Mouse (Mus musculus): ENCODE data around the gene Vav3. TPM values are rescaled to one million over a fixed set of nuclear protein-coding genes. Genes with fewer than 3 reads are reported as not detected.

Gene Vav3
- polyA plus RNA-seq, 1 experiment from 2014 or later, result 7.0 TPM

DNA sequence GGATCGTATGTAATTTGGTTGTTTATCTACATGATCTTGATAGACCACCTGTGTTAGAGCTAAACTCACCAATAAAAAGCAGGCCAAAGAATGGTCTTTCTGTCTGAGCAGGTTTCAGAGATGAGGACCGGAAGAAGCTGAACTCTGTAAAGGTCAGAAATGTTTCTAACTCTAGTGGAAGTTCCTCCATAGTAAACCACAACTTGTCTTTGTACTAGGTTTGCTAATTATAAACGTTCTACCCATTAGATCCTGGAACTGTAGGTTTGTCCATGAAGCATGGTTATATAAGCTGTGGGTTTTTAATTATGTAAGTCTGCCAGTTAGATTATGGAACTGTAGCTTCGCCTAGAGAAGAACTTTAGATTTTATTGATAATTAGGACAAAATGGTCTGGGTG is 20.3 kb downstream of the Vav3 start:
- no peak for ATAC-seq
- H3K4me1 ChIP-seq, result peaks cover 42% of the 10 kb centered on the region
- WGBS (ENCODE audit: insufficient replicate concordance), result 43% methylated on average over 4 of the region's 4 CpGs
- no peak overlapping the region for H3K27ac ChIP-seq
- no peak overlapping the region for H3K4me3 ChIP-seq
- H3K36me3 ChIP-seq, result no peaks in the 10 kb centered on the region
- H3K9ac ChIP-seq, result no peak overlapping the region
- no peaks in the 10 kb centered on the region for H3K9me3 ChIP-seq (replicated peaks)
- no peak overlapping the region for H3K4me2 ChIP-seq
- no peaks in the 10 kb centered on the region for H3K27me3 ChIP-seq (replicated peaks)

- Histone ChIP-seq H3K4me1 (peaks cover 51% of the 10 kb centered on the region), H3K4me2 (peak overlapping the region; percentile 0; the same call in 1 of the 2 replicates), H3K27ac (no peak overlapping the region), H3K36me3 (no peaks in the 10 kb centered on the region), H3K9ac (no peak overlapping the region), H3K27me3 (replicated peaks) (no peaks in the 10 kb centered on the region), H3K4me3 (no peak overlapping the region), H3K9me3 (replicated peaks) (no peaks in the 10 kb centered on the region)
- ATAC-seq, result peak; percentile 46; the same call in 1 of the 2 replicates
- WGBS (ENCODE audit: insufficient replicate concordance), result 38% methylated on average over 5 of the region's 5 CpGs
Measured at GRCm38 (mm10) chr3:109361882-109362281, 21.4 kb downstream of the Vav3 start.

GRCm38 (mm10) chr3:109362310-109362709 is 21.9 kb downstream of the Vav3 start:
- H3K9me3 ChIP-seq (replicated peaks), result no peaks in the 10 kb centered on the region
- H3K4me3 ChIP-seq, result no peak overlapping the region
- no peaks in the 10 kb centered on the region for H3K27me3 ChIP-seq (replicated peaks)
- WGBS (ENCODE audit: insufficient replicate concordance), result 19% methylated on average over 3 of the region's 3 CpGs
- H3K4me1 ChIP-seq, result peaks cover 48% of the 10 kb centered on the region
- no peaks in the 10 kb centered on the region for H3K36me3 ChIP-seq
- H3K9ac ChIP-seq, result no peak overlapping the region
- peak; percentile 65; the same call in 1 of the 2 replicates for ATAC-seq
- H3K4me2 ChIP-seq, result peak overlapping the region; percentile 0; the same call in 1 of the 2 replicates
- no peak overlapping the region for H3K27ac ChIP-seq

- no peak overlapping the region for H3K27ac ChIP-seq
- no peak for ATAC-seq
- H3K4me2 ChIP-seq, result peak overlapping the region; percentile 14; the same call in 1 of the 2 replicates
- H3K4me1 ChIP-seq, result peaks cover 48% of the 10 kb centered on the region
- H3K4me3 ChIP-seq, result no peak overlapping the region
- no peaks in the 10 kb centered on the region for H3K36me3 ChIP-seq
- H3K27me3 ChIP-seq (replicated peaks), result no peaks in the 10 kb centered on the region
- WGBS (ENCODE audit: insufficient replicate concordance), result 23% methylated on average over 5 of the region's 5 CpGs
- H3K9me3 ChIP-seq (replicated peaks), result no peaks in the 10 kb centered on the region
- H3K9ac ChIP-seq, result no peak overlapping the region
Measured at GRCm38 (mm10) chr3:109363522-109363921, 23.1 kb downstream of the Vav3 start.

- Histone ChIP-seq H3K9me3 (replicated peaks) (no peaks in the 10 kb centered on the region), H3K36me3 (no peaks in the 10 kb centered on the region), H3K27me3 (replicated peaks) (no peaks in the 10 kb centered on the region), H3K9ac (no peak overlapping the region), H3K4me1 (peaks cover 44% of the 10 kb centered on the region), H3K4me2 (no peak overlapping the region), H3K27ac (no peak overlapping the region), H3K4me3 (no peak overlapping the region)
- ATAC-seq, result no peak
- 39% methylated on average over 2 of the region's 2 CpGs for WGBS (ENCODE audit: insufficient replicate concordance)
Measured at GRCm38 (mm10) chr3:109365875-109366274, 25.4 kb downstream of the Vav3 start.

- ATAC-seq, result no peak
- 39% methylated on average over 7 of the region's 7 CpGs for WGBS (ENCODE audit: insufficient replicate concordance)
- Histone ChIP-seq H3K9me3 (replicated peaks) (no peaks in the 10 kb centered on the region), H3K4me1 (peaks cover 39% of the 10 kb centered on the region), H3K9ac (no peak overlapping the region), H3K4me3 (no peak overlapping the region), H3K4me2 (no peak overlapping the region), H3K27me3 (replicated peaks) (no peaks in the 10 kb centered on the region), H3K36me3 (no peaks in the 10 kb centered on the region), H3K27ac (no peak overlapping the region)
Measured at GRCm38 (mm10) chr3:109366411-109366851, 26.0 kb downstream of the Vav3 start.

DNA sequence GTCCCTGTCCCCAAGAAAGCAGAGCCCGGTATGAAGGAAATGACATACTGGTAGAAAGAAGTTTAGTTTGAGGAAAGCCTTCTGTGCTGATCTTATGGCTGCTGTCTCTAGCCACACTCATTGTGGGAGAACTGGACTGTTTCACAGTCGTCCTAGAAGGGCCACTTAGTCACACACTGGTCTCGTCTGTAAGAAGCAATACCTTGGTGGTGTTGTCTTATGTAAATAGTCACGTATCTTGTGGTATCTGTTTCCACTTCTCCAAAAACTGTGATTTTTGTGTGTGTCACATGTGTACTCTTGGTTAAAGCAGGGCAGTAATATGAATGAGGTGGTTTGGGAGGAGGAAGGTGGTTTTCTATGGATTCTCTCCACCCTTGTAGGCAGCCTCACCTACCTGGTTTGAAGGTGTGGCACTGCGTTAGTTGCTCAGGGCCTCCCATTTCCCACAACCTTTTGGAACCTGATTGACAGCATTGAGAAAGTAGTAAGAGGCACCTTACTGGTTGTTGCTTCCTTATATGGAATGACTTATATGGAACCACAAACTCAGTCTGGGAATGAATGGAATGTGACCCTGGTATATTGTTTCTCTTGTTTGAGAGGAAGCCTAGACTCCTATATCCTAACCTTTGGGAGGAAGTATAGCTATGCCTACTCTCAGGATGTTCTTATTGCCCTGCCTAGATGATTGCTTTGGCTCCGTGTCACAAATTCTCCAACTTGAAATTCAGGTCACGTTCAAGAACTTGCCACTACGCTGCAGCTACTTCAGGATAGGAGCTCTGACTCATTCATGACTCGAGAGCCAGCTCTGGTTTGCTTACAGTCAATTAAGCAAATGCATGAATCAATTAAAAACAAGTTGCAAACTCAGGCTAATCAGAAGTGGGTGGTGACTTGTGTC is 28.2 kb downstream of the Vav3 start:
- 57% methylated on average over 9 of the region's 9 CpGs for WGBS (ENCODE audit: insufficient replicate concordance)
- Histone ChIP-seq H3K4me3 (no peak overlapping the region), H3K4me1 (peaks cover 18% of the 10 kb centered on the region), H3K36me3 (no peaks in the 10 kb centered on the region), H3K27me3 (replicated peaks) (no peaks in the 10 kb centered on the region), H3K27ac (no peak overlapping the region), H3K9me3 (replicated peaks) (no peaks in the 10 kb centered on the region), H3K9ac (no peak overlapping the region), H3K4me2 (no peak overlapping the region)
- no peak for ATAC-seq

GRCm38 (mm10) chr3:109371576-109371975 is 31.1 kb downstream of the Vav3 start:
- no peak for ATAC-seq
- H3K9me3 ChIP-seq (replicated peaks), result no peaks in the 10 kb centered on the region
- no peak overlapping the region for H3K4me2 ChIP-seq
- H3K27me3 ChIP-seq (replicated peaks), result no peaks in the 10 kb centered on the region
- WGBS (ENCODE audit: insufficient replicate concordance), result 13% methylated on average over 1 of the region's 1 CpGs
- no peak overlapping the region for H3K4me3 ChIP-seq
- no peaks in the 10 kb centered on the region for H3K36me3 ChIP-seq
- 0 out of 2 replicates have a peak, but pooled peaks cover under 1% of the 10 kb centered on the region for H3K4me1 ChIP-seq
- no peak overlapping the region for H3K27ac ChIP-seq
- no peak overlapping the region for H3K9ac ChIP-seq

GRCm38 (mm10) chr3:109372678-109373077 is 32.2 kb downstream of the Vav3 start:
- H3K4me1 ChIP-seq, result peaks cover 10% of the 10 kb centered on the region
- H3K27ac ChIP-seq, result no peak overlapping the region
- H3K9me3 ChIP-seq (replicated peaks), result no peaks in the 10 kb centered on the region
- H3K36me3 ChIP-seq, result no peaks in the 10 kb centered on the region
- no peaks in the 10 kb centered on the region for H3K27me3 ChIP-seq (replicated peaks)
- WGBS (ENCODE audit: insufficient replicate concordance), result 71% methylated on average over 4 of the region's 4 CpGs
- ATAC-seq, result no peak
- H3K4me3 ChIP-seq, result no peak overlapping the region
- no peak overlapping the region for H3K4me2 ChIP-seq
- no peak overlapping the region for H3K9ac ChIP-seq

- ATAC-seq, result peak; percentile 61
- Histone ChIP-seq H3K9ac (peak overlapping the region; percentile 45), H3K4me3 (peak overlapping the region; percentile 23), H3K9me3 (replicated peaks) (no peaks in the 10 kb centered on the region), H3K4me2 (peak overlapping the region; percentile 68), H3K4me1 (peaks cover 31% of the 10 kb centered on the region), H3K36me3 (no peaks in the 10 kb centered on the region), H3K27ac (peak overlapping the region; percentile 94), H3K27me3 (replicated peaks) (no peaks in the 10 kb centered on the region)
- WGBS (ENCODE audit: insufficient replicate concordance), result 55% methylated on average over 4 of the region's 4 CpGs
Measured at GRCm38 (mm10) chr3:109378278-109378677, 37.8 kb downstream of the Vav3 start.

DNA sequence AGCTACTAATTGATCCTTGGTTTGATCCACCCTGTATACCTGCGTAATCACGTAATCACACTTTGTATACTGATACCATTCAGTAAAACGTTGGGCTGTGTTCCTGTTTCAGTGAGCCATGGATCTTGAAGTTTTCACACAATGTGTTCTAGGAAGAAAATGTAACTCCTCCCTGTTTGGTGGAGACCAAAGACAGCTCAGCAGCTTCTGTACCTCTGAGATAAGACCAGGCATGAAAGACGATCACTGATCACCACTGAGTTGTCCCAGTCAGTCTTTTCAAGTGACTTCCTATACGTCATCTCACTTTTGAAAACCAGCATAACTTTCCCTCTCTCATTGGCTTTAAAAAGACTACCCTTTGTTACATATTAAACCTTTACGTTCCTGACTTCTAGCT is 38.2 kb downstream of the Vav3 start:
- peaks cover 31% of the 10 kb centered on the region for H3K4me1 ChIP-seq
- peak overlapping the region; percentile 23 for H3K4me3 ChIP-seq
- peak overlapping the region; percentile 68 for H3K4me2 ChIP-seq
- WGBS (ENCODE audit: insufficient replicate concordance), result 19% methylated on average over 6 of the region's 6 CpGs
- no peaks in the 10 kb centered on the region for H3K9me3 ChIP-seq (replicated peaks)
- peak overlapping the region; percentile 45 for H3K9ac ChIP-seq
- ATAC-seq, result peak; percentile 99
- peak overlapping the region; percentile 94 for H3K27ac ChIP-seq
- H3K36me3 ChIP-seq, result no peaks in the 10 kb centered on the region
- no peaks in the 10 kb centered on the region for H3K27me3 ChIP-seq (replicated peaks)

- Histone ChIP-seq H3K4me3 (no peak overlapping the region), H3K9ac (no peak overlapping the region), H3K27ac (no peak overlapping the region), H3K36me3 (no peaks in the 10 kb centered on the region), H3K4me1 (no peaks in the 10 kb centered on the region), H3K4me2 (no peak overlapping the region), H3K27me3 (replicated peaks) (no peaks in the 10 kb centered on the region), H3K9me3 (replicated peaks) (no peaks in the 10 kb centered on the region)
- no peak for ATAC-seq
- WGBS (ENCODE audit: insufficient replicate concordance), result 86% methylated on average over 10 of the region's 10 CpGs
Measured at GRCm38 (mm10) chr3:109388730-109389129, 48.3 kb downstream of the Vav3 start.

Measured in liver, embryonic 12.5 days (tissue).